Mouse (Mus musculus): ENCODE data around the gene Elmod1.
A peak's percentile ranks its signal among the peaks of the same experiment; 100 is the strongest.
"Not testable (repeated sequence)": the region's sequence is repeated elsewhere in the genome, so short reads cannot be mapped to it uniquely, and the experiment has no call there.

Gene Elmod1

DNA sequence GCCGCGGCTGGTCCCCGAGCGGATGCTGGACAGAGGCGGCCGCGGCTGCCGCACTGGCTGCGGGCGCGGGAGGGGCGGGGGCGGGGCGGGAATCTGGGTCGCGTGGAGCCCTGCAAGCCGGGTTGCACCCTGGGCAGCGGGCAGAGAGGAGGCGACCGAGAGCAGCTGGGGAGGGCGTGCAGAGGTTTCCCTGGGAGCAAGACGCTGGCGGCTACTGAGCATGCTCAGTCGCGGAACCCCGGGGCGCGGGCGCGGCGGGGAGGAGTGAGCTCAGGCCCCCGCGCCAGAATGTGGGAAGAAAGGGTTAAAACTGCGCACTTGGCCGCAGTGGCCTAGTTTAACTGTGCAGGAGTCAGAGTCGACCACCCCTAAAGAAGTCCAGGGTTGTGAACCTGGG is at the start of gene Elmod1:
Elmod1 (minus strand) TSS at position 180 of the 397 bp plus-strand sequence.
- DNase-seq (ENCODE audit: low read depth, low spot score) = peak; percentile 70

DNA sequence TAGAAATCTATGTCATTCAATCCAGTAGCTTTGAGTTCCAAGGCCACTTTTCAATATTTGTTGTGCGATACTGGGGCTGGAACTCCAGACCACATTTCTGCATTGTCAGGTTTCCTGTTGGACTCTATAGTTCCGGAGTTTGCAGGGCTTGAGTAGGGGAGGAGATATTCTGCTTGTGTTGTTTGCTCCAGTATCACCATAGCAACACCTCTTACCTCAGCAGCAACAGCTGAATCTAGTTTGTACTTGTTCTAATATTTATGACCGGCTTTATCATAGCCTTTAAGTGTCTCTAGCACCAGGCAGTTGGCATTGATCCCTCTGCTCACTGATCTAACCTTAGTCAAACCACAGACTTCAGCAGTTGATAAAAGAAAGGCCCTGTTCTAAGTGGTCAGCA is 47.7 kb upstream of the Elmod1 start:
- DNase-seq (ENCODE audit: low read depth, low spot score) = no peak

DNA sequence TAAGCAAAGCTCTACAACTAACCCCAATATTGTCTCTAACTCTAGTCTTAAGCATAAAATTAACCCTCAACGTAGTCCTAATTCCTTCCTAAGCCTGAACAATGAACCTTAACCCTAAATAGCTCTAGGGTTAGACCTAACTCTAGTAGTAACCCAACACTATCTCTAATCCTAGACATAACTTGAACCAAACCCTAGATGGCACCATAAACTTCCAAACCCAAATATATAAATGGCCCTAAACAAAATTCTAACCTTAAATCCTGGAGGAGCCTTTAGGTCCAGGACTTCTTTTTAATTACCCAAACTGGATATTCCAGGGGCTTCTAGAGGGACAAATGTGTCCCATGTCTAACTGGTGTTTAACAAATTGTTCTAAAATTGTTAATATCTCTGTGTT is 19.4 kb upstream of the Elmod1 start:
- DNase-seq (ENCODE audit: low read depth, low spot score) = no peak

DNA sequence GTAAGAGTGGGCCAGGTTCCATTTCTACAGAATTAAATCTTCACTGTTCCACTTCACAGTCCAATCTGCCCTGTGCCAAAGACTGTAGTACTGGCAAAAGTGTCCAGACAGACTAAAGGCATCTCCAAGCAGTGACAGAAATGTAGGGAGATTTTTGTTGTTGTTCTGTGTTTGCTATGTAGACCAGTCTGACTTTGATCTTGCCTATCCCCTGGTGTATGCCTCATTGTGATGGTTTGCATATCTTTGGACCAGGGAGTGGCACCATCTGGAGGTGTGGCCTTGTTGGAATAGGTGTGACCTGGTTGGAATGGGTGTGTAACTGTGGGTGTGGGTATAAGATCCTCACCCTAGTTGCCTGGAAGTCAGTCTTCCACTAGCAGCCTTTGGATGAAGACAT is 17.5 kb upstream of the Elmod1 start:
- DNase-seq (ENCODE audit: low read depth, low spot score) = not testable (repeated sequence)

DNA sequence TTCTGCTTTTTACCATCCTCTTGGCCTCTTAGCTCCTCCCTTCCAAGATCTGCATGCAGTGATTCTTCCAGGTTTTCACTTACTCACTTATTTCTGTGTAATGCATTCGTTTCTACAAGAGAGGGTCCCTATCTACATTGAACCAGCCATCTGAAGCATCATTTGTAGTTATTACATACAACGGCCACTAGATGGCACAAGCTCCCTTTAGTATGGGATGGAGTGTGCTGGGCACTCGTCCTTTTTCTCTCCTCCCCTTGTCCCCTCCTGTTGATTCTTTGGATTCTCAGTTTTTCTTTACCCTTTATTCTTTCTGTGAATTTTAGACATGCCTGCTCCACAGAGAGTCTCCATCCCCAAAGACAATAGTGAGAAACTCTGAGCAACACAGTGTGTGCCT is 15.8 kb upstream of the Elmod1 start:
- peak; percentile 61 for DNase-seq (ENCODE audit: low read depth, low spot score)

DNA sequence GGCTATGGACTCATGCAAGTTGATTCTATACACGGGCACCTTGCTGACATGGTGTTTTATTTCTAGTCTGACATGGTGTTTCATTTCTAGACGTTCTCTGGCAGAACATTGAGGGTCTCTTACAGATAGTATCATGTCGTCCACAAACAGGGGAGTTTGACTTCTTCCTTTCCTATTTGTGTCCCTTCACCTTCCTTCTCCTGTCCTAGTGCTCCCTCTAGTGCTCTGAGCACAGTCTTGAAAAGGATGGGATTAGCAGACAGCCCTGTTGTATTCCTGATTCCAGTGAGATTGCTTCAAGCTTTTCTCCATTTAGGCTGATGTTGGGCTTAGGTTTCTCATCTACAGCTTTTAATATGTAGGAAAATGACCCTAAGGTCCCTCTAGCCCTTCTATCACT is 11.9 kb upstream of the Elmod1 start:
- peak; percentile 58 for DNase-seq (ENCODE audit: low read depth, low spot score)

DNA sequence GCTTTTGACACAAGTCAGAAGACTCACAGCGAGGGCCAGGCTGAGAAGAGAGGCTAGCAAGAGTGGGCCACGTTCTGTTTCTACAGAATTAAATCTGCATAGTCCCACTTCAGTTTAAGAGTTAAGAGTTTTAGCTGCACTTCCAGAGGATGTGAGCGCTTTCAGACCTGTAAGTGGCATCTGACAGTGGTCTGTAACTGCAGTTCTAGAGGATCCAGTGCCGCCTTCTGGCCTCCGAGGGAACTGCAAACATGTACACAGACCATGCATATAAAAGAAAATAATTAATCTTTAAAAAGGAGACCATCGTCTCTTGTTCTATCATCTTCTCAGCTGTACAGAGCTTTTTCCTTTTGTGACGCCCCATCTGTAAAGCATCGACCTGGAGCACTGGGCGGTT is 9.8 kb upstream of the Elmod1 start:
- peak; percentile 41 for DNase-seq (ENCODE audit: low read depth, low spot score)

DNA sequence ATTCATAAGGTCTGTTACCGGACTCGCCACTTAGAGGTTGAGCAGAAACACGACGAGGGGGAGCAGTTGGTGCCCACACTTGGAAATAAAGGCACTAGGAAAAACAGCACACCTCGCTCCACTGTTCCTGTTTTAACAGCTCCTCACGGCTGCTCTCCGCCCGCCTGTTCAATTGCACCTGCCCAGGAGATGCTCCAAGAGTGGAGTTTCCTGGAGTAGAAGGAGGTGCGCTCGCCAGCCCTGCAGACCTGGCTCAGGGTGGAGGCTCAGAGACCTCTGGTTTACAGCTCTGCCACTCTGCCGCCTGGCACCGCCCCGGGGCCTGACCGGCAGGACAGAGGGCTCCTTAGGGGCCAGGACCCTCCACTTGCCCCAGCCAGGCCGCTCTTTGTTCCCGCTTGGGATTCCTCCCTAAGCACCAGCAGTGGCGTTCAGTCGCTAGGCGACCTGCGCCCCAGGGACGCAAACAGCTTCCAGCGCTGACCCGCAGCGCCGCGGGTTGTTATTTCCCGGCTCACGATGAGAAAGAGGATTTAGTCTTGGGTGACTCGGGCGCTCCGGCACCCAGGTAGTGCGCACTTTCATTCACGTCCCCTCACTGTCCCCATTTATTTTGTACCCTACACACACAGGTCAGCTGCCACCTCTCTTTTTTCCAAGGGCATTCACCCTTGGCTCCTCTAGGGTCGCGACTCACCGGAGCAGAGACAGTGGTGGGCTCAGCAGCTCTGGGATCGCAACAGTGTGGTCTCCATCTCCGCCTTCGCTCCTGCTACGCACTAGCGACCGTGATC is 576 bp downstream of the Elmod1 start:
- peak; percentile 51 for DNase-seq (ENCODE audit: low read depth, low spot score)

DNA sequence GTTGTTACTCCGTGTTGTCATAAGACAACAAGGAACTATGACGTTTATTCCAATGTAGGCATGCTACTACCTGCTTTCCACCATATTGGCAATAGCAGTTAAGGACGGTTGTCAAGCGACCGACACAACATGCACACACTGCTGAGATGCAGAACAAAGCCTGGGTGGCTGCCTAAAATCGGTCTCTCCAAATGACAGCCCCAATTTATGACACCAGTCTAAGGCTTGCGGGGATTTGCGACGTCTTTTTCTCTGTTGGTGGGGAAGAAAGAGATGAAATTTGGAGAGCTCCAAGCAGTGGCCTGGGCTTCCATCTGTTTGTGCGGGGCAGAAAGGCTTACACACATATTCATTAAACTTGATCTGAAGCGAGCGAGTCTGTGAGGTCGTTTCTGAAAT is 1.2 kb downstream of the Elmod1 start:
- DNase-seq (ENCODE audit: low read depth, low spot score) = no peak

DNA sequence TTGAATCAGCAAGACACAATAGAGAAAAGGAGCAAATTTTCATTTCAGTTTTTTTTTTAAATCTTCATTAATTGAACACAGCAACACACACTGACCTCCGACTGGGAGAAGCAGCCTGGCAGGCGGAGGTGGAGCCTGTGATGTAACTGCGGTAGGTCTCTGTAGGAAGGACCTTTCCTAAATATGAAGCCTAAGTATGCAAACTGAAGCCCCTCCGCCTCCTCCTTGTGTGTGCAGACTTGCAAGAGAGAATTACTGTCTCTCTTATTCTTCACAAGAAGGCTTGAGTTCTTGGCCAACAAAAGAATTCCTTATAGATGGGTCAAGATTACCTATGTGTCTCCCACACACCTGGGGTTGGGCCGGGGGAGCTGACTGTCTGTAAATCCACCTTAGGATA is 1.9 kb downstream of the Elmod1 start:
- DNase-seq (ENCODE audit: low read depth, low spot score) = no peak

DNA sequence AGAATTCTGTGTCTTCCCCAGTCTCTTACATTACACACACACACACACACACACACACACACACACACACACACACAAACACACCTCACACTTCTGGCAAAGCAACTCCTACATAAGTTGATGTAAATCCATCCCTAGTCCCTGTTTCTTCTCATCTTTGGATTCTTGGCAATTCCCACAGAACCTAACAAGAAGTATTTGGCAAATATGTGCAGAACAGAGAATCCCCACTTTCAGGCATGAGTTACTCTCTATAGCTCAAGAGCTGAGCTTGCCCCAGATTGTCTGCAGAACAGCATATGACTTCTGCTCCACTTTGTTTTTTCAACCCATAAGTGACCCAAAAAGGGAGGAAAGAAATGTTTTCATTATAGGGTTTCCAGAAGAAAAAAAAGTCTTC is 2.7 kb downstream of the Elmod1 start:
- no peak for DNase-seq (ENCODE audit: low read depth, low spot score)

DNA sequence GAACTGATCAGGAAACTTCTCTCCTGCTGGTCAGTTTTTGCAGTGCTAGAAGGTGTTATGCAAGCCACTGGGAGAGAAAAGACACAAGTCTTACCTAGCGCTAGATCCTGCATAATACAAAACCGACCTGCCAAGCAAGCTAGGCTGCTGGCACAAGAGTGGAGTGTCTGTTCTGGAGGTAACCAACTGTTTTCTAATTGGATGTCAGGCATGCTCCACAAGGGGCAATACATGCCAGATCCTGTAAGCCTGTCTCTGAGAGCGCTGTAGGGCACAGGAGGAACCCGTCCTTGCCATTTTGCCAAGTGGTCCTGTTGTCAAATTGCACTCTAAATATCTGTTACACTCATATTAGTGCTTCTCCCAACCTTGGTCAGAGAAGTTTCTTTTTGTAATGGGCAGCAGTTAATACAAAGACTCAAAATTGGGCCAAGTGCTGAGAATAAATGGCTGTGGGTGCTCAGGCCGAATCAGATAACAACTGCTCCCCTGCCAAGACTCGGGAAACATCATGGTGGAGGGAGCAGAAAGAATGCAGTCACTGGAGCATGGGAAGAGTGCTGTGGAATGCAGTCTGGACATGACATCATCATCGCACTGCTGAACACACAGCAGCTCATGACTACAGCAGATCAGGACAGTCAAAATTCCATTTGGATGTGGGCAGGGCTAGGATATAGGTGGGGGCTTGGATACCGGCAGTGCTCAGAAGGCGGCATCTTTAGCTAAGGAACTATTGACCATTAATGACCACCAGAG is 7.3 kb downstream of the Elmod1 start:
- DNase-seq (ENCODE audit: low read depth, low spot score) = peak; percentile 29

DNA sequence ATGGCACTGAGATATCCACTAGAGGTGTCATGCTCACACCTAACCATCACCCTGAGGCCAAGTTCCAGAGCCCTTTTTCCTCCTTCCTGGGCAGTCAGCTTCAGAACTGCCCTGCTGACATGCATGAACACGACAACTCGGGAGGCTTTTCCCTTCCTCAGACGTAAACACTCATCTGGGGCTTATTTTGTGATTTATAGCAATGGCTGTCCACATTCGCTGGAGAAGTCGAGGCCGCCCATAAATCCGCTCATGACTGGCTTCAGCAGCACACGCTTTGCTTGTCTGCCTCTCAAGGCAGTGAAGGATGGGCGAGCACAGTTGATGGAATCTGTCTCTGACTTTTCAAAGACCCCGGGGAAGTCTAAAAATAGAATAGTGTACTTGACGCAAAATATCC is 18.1 kb downstream of the Elmod1 start:
- no peak for DNase-seq (ENCODE audit: low read depth, low spot score)

DNA sequence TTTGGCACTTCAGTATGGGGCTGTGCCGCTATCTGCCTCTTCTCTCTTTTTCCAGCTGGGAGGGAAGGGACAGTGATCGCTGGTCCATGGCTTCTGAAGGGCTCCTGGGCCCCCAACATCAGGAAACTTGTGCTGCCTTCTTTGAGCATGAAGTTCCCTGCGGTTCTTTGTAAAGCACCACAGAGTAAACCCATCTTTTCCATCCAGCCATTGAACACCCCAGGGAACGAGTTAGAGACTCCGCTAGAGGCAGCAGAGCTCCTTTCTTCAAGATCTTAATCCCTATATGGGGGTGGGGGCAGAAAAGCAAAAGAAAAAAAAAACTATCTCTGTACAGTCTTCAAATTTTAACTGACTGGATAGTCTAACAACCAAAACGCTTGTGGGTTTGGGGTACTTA is 20.2 kb downstream of the Elmod1 start:
- DNase-seq (ENCODE audit: low read depth, low spot score) = no peak

DNA sequence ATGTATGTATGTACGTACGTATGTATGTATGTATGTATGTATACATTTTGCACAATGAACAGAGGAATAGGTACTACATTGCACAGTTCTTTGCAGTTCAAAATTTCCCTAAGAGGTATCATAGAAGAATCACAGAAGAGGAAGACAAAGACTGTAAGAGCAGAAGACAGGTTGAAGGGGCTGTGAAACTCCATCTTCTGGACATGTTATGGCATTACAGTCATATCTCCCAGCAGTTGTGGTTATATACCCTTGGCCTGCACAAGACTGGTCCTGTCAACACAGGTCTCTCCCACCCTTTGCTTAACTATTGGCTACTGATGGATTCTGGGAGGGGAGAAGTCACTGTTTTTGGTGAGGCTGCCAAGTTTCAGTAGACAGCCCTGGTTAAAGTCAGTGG is 27.6 kb downstream of the Elmod1 start:
- DNase-seq (ENCODE audit: low read depth, low spot score) = no peak

DNA sequence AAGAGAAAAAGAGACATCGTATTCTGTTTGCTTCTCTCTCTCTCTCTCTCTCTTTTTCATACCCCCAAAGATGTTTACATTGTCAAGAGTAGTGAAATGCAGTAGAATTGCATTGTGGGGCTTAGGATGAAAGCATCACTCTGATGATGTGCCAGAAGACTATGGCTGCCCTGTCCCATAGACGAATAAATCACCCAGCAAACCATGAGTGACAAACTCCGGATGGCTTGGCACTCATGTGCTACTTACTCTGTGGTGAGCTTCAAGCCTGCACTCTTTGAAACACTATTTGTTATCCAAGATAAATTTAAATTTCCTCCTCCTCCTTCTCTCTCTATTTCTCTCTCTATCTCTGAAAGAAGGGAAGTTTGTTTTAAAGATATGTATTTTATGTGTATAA is 36.5 kb downstream of the Elmod1 start:
- no peak for DNase-seq (ENCODE audit: low read depth, low spot score)

DNA sequence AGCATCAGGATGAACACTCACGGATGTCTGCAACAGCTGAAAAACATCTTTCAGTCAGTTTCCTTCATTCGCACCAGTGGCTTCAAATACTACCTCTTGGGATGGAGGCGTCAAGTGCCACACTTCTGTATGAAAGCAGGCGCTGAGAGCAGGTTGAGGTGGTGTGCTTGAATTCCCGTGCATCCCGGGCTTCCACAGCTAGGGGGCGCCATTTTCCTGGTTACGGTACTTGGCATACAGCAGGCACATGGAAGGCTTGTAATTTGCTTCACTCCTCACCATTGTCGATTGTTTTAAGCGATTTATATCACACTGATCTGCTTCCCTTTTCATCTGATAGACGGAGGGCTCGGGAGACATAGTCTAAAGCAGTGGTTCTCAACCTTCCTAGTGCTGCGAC is 40.9 kb downstream of the Elmod1 start:
- DNase-seq (ENCODE audit: low read depth, low spot score) = peak; percentile 42

DNA sequence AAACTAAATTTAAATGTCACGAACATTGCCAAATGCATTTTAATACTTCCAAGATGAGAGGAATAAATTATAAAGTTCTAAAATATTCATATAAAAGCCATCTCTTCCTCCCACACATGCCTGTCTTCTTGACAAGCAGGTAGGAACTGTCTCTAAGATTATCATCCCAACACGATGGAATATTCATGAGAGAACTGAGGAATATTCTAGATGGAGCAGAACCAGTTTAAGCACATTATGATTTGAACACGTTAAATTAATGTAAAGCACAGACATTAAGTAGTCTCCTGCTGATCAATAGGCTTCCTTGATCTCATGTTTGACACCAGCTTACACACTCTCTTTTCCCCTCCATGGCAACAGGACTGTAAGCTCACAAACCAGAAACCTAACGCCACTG is 41.7 kb downstream of the Elmod1 start:
- DNase-seq (ENCODE audit: low read depth, low spot score) = no peak

DNA sequence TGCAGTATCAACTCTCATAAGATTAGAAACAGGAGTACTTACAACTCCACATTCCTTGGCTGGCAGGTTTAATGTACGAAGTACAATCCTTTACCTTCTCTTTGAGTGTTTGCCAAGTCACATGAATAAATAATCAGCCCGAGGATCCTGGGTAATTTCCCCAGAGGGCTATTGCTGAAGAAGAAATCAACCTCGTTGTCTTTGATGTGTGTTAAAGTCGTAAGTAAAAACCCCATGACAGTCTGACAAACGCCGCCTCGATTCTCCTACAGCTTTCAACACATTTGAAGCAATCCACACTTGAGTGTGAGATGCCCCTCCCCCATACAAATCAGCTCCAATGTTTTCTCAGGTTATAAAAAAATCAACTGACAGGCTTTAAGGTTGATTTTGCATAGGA is 44.2 kb downstream of the Elmod1 start:
- DNase-seq (ENCODE audit: low read depth, low spot score) = no peak

DNA sequence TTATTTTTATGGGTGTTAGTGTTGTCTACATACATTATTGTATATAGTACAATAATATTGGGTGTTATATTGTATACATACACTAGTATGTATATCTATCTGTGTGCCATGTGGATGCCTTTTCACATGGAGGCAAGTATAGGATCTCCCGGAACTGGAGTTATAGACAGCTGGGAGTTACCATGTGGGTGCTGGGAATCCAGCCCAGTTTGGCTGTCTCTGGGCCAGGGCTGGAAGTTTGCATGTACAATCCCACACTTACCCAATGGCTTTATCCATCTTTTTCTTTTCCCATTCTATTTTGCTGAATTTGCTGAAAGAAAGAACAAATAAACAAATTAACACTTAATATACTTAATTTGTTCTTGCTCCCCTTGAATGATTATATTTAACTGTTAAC is 54.0 kb downstream of the Elmod1 start:
- DNase-seq (ENCODE audit: low read depth, low spot score) = no peak

DNA sequence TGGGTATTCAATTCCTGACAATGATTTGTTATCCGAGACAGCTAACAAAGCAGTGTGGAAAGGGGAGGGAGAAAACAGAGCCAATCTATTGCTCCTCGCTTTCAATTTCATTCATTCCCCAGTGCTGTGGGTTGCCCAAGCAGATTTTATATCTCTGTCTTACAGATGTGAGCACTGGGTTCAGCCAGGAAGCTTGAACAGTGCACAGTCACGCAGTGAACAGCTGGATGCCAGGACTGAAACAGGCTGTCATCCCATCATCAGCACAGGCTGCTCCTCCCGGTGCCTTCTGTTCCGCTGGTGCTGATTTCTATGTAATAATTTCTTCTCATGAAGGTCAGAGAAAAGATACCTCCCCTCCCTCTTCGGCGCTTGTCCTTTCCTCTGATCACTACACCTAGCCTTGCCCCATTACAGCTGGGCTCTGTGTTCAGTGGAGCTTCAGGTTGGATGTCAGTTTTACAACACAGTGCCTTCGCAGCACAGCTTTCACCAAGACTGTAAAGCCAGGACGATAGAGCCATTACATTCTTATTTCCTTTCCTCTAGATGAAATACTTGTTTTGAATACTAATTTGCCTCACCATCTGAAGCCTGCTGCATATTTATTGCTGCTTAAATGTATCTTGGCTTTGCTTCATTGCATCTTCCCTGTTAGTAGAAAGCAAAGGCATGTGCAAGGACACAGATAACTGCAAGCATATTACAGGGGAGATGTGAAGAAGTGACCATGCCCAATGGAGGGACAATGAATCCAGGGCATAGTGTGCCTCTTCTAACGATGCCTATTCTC is 59.0 kb downstream of the Elmod1 start:
- DNase-seq (ENCODE audit: low read depth, low spot score) = no peak

DNA sequence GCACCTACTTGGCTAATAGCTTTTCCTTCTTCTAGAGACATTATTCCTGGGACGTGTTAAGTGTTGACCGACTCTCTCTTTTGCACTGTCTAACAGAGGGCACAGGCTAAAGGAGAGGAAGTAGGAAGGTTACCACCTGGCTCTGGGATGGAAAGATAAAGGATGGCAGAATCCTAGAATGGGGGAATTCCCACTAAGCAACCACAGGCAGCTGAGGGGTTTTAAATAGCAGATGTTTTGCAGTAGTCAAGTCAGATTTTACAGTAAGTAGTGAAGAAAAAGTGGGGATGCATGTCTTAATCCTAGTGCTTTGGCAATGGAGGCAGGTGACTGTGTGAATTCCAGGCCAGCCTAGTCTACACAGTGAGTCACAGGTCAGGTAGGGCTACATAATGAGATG is 64.3 kb downstream of the Elmod1 start:
- no peak for DNase-seq (ENCODE audit: low read depth, low spot score)
